Mouse (Mus musculus) lung, postnatal 4 days (tissue): ENCODE data around the gene Eya2.

Experiments used
- DNase-seq, 2 experiments: peaks; one replicate each; pipeline ENCODE4 v3.0.0; 2021

The Eya2 gene

GRCm38 (mm10) chr2:165596141-165596540 is 1.3 kb downstream of the Eya2 start:
- DNase-seq, result no peak

DNA sequence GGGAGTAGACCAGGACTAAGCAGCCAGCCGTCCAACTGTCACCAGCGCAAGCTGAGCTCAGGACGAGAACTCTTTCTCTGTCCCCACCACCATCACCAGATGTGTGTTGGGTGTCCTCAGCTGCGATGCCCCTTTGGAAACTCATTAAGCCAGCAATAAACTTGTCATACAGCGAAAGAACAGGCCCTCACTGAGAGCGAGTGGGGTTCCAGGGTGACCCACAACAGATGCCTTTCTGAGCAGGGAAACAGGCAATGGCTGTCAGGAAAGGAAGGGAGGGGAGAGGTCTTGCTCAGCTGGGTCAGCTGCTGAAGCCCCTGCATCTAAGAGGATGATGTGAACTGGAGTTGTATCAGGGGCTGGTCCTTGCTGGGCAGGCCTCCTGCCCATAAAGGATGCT is 2.7 kb downstream of the Eya2 start:
- no peak for DNase-seq

- peak; percentile 34 to 39 for DNase-seq
These were observed 3.3 kb downstream of the Eya2 start for GRCm38 (mm10) chr2:165598139-165598538.

DNA sequence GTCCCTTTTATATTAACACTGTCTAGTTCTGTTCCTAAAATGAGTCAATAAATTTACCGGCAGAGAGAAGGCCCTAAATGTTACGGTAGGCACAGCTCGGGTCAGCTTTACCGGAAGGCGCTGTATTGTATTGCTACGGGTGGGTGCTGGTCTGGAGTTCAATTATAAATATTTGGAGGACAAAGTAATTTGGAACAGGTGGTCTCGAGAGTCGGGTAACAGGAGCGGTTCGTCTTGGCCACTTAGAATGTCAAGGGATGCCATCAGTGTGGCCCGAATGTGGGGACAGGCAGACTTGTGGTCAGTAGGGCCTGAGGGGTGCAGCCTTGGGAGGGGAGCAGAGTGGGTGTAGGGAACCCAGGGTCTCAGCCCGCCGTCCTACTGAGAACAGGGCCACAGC is 4.7 kb downstream of the Eya2 start:
- DNase-seq, result no peak

DNA sequence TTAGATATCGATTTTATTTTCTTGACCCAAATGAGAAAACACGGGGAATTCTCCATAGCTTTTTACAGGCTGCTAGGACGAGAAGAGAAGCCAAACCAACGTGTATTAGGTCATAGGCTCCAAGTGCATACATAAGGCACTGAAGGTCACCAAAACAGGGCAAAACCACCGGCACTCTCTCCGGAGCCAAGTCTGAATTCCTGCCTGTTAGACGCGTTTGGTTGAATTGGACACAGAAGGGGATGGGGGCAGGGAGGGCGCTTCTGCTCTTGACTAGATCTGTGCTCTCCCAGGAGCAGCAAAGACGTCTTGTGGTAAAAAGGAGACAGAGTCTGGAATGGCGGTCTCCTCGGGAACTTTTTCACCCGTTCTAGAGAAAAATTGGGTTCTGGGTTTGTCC is 6.1 kb downstream of the Eya2 start:
- DNase-seq, result peak in 1 of 2 experiments; percentile 16

GRCm38 (mm10) chr2:165601605-165602004 is 6.8 kb downstream of the Eya2 start:
- peak; percentile 17 to 32 for DNase-seq

DNA sequence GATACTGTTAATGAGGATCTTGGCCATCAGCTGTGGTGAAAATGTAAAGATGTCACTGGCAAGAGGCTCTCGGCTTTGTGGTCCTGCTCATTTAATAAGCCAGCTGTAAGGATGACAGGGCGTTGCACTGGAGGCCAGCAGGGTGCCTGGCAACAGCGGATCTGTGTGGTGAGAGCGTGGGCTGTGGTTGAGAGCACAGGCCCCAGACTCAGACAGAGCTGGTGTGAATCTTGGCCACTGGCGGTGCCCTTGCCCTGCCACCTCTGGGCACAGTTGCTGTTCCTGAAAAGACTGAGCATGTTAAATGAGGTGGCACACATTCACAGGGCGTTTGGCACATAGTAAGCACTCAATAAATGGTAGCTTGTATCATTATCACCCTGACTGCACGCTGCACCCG is 8.9 kb downstream of the Eya2 start:
- DNase-seq, result no peak

- DNase-seq, result no peak
These were observed 16.9 kb downstream of the Eya2 start for GRCm38 (mm10) chr2:165611551-165612253.

GRCm38 (mm10) chr2:165613741-165614339 is 19.0 kb downstream of the Eya2 start:
- DNase-seq, result no peak

DNA sequence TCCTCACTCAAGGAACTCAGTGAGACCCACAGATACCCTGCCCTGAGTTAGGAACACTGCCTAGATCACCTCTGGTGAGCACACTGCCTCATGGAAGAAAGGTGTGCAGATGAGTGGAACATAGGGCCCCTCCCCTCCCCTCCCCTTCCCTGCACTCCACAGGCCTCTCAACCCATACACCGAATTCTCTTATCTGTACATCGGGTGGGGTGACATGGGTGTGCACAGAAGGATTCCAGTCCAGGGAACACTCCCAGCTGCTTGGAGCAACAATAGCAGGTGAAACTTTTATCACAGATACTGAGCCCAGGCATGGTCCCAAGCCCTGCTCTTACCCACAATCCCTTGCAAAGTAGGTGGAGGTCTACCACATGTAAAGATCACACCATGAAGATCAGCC is 26.7 kb downstream of the Eya2 start:
- DNase-seq, result no peak

- no peak for DNase-seq
These were observed 27.8 kb downstream of the Eya2 start for GRCm38 (mm10) chr2:165622596-165622995.

- DNase-seq, result no peak
These were observed 32.0 kb downstream of the Eya2 start for GRCm38 (mm10) chr2:165626826-165627225.

DNA sequence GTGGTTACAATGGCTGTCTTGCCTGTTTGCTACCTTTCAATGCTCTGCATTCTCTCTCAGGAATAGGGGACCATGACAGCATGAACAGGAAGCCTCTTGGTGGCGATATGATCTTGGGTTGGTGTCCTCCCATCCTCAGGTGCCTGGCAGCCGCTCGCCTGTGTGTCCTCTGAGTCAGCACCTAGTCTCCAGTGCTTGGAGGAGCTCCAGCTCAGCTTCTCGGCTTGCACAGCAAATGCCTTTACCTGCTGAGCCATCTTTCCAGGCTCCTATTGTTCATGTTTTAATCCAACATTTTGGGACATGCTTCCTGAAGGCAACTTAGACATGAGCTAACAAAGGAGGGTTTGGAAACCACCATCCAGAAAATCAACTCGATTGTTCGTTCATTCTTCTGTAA is 33.1 kb downstream of the Eya2 start:
- no peak for DNase-seq

- DNase-seq, result no peak
These were observed 35.1 kb downstream of the Eya2 start for GRCm38 (mm10) chr2:165629900-165630299.

- DNase-seq, result peak; percentile 54 to 79
These were observed 38.4 kb downstream of the Eya2 start for GRCm38 (mm10) chr2:165633011-165633785.

GRCm38 (mm10) chr2:165634481-165634880 is 39.6 kb downstream of the Eya2 start:
- no peak for DNase-seq

- DNase-seq, result no peak
These were observed 44.4 kb downstream of the Eya2 start for GRCm38 (mm10) chr2:165639075-165639755.

DNA sequence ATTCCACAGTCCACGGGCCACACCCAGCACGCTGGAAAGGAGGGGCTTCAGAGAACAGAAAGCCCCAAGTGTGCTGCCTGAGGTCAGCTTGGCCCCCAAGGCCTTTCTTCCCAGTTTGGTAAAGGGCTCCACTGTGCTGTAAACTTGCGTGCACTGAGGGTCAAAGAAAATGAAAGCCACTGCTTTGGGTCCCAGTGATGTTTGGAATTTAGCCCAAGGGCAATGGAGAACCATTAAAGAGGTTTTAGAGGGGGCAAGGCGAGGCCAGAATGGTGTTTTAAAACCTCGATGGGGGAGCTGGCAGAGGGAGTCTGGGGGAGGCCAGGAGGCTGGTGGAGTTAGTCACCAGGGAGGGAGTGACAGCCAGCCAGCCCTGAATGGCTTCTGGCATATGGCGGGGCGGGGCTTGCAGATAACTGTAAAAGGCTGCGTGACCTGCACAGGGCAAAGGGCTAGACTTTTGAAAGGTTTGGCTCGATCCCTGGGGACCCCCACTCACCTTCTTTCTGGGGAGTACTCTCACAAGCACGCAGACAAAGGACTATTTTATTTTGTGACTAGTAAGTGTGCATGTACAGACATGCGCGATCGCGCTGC is 47.2 kb downstream of the Eya2 start:
- no peak for DNase-seq

DNA sequence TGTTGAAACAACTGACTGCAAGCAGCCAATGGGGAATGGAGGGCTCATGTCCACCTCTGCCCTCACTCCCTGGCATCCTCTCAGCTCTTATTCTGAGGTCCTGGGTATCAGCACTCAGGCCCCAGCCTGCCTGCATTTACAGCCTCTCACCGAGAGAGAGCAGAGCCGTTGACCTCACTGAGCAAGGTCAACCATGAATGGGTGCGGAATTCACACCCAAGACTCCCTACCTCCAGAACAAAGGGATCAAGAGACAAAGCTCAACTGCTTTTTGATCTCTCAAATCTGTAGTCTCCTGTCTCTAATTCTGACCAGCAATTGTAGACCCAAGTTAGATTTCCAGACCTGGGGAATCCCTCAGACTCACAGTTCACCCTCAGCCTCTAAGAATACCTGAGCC is 48.8 kb downstream of the Eya2 start:
- DNase-seq, result no peak

DNA sequence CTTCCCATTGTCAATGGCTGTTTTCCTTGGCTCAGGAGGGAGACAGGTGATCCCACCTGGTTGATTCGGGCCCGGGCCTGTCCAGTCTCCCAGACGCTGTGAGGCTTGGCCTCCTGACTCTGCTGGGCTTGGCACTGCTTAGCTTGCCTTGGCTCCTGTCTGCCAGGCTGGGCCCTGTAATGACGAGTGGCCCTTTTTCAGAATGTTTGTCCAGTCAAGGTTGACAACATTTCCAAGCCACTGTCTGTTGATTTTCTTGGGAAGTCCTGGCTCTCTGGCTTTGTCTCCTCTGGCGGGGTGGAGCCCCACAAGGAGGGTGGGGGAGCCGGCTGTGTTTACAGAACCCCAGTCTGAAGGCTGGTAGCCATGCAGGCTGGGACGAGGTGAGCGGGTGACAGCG is 49.2 kb downstream of the Eya2 start:
- peak; percentile 20 to 40 for DNase-seq

DNA sequence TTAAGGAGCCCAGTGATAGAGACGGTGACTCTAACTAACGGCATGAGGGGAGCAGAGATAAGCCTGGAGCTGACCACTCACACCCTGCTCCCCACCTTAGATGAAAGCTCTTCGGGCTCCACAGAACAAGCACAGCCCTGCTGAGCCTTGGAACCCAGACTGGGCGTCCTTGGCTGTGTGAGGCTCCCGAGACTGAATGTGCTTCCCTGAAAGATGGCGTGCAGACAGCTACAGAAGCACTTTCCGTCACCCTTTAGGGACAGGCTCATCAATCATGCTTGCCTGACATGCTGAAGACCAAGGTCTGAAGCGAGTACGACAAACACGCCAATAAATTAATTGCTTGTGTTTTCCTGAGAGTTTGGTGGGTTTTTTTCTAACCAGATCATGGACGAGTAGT is 56.2 kb downstream of the Eya2 start:
- DNase-seq, result no peak

DNA sequence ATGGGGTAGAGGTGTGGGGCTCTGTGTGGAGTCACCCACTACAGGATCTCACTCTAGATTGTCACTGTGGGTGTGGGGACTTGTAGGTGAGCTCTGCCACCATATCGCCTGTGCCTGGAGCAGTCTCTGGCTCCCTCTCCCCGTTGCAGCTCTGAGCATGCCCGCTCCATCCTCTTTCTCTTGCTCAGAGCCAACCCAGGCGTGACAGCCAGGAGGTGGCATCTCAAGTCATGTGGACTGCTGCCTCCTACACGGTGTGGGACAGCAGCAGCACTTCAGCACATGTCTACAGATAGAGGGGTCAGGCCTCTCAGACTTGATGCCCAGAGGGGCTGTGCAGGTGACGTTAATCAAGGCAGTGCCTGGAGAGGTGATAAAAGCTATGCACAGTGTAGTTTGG is 57.4 kb downstream of the Eya2 start:
- DNase-seq, result no peak
